Mouse (Mus musculus) stomach, embryonic 16.5 days (tissue): ENCODE measurements around the gene Pgghg. TPM values are rescaled to one million over a fixed set of nuclear protein-coding genes. Genes with fewer than 3 reads are reported as not detected.
A peak's percentile ranks its signal among the peaks of the same experiment; 100 is the strongest.

ENCODE experiments used
- ATAC-seq: fragments of 200-750 bp; cut with Nextera tagmentation; 2 replicates; pipeline ENCODE4 v1.8.0; 2017; ENCODE audit warnings: moderate number of reproducible peaks, moderate TSS enrichment; ENCODE audit not compliant: insufficient read depth, low FRiP score
- H3K27ac ChIP-seq: fragments of 300-500 bp; sonication (generic); 2 replicates; pipeline ENCODE4 v1.5.1; 2014; ENCODE audit warnings: low read length
- H3K27me3 ChIP-seq: fragments of 300-500 bp; sonication (generic); 2 replicates; pipeline ENCODE4 v1.6.1; 2014; ENCODE audit warnings: low read length, control low read depth, mixed read lengths; ENCODE audit not compliant: control insufficient read depth, insufficient read depth
- H3K36me3 ChIP-seq: fragments of 300-500 bp; sonication (generic); 2 replicates; pipeline ENCODE4 v1.6.1; 2014; ENCODE audit warnings: low read length; ENCODE audit not compliant: control insufficient read depth, insufficient read depth
- H3K4me1 ChIP-seq: fragments of 300-500 bp; sonication (generic); 2 replicates; pipeline ENCODE4 v1.6.1; 2014; ENCODE audit warnings: low read length, control low read depth, mixed read lengths; ENCODE audit not compliant: control insufficient read depth, insufficient read depth
- H3K4me2 ChIP-seq: fragments of 300-500 bp; sonication (generic); 2 replicates; pipeline ENCODE4 v1.6.1; 2014; ENCODE audit warnings: low read depth, low read length, mixed read lengths
- H3K4me3 ChIP-seq: fragments of 300-500 bp; sonication (generic); replicated peaks from 2 replicates; pipeline ENCODE4 v1.5.1; 2014; ENCODE audit warnings: mild to moderate bottlenecking, low read length
- H3K9ac ChIP-seq: fragments of 300-500 bp; sonication (generic); 2 replicates; pipeline ENCODE4 v1.6.1; 2014; ENCODE audit warnings: low read length
- H3K9me3 ChIP-seq: fragments of 300-500 bp; sonication (generic); replicated peaks from 2 replicates; pipeline ENCODE4 v1.6.1; 2016; ENCODE audit warnings: low read length, control low read depth; ENCODE audit not compliant: control insufficient read depth
- WGBS: fragments of 180-500 bp; shearing (Covaris S2); extraction: QIAGEN DNeasy Blood & Tissue Kit; methylation state at CpG from one replicate; pipeline ENCODE4 v1.1.7; 2014; 5-methylcytosine and 5-hydroxymethylcytosine counted together
- polyA plus RNA-seq: library from polyadenylated mRNA; unstranded; fragments of >200 nt; fragmentation: Nextera tagmentation; extraction: Ambion mirVana; gene quantifications from 2 replicates; pipeline ENCODE4 v1.2.1, GENCODE M21; 2015

Gene Pgghg
- polyA plus RNA-seq, 1 experiment from 2014 or later = 25.6 TPM

GRCm38 (mm10) chr7:140955758-140956555 is 14.8 kb downstream of the Pgghg start, which contains the start of the genes Gm45717 and Ifitm2:
Gene Gm45717, minus strand, starts transcription at chr7:140955937.
Gene Ifitm2, minus strand, starts transcription at chr7:140955987.
- peak within 1 kb of the TSS; percentile 92 for H3K4me2 ChIP-seq
- H3K27me3 ChIP-seq = no peaks in the 10 kb centered on the region
- peak within 1 kb of the TSS; percentile 72 for H3K4me3 ChIP-seq
- H3K9me3 ChIP-seq = no peaks in the 10 kb centered on the region
- peak; percentile 91 for ATAC-seq
- H3K27ac ChIP-seq = peak within 1 kb of the TSS; percentile 99
- no peaks in the 10 kb centered on the region; the same call in 1 of the 2 replicates for H3K36me3 ChIP-seq
- WGBS = 4% methylated on average over 11 of the region's 11 CpGs
- H3K4me1 ChIP-seq = peaks cover 45% of the 10 kb centered on the region
- H3K9ac ChIP-seq = peak within 1 kb of the TSS; percentile 84

DNA sequence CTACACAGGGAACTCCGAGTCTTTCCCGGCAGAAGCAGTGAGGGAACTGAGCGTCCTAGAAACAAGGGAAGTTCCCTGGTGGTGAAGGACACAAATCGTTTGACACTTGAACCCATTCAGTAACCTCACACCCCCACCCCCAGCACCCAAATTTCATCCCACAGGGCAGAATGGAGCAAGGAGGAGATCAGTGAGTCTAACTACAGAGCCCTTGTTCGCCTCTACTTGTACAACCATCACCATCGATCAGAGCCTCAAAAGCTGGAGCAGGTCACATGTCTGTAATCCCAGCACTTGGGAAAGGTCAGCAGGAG is 15.3 kb downstream of the Pgghg start:
- peaks cover 40% of the 10 kb centered on the region for H3K4me1 ChIP-seq
- WGBS = 27% methylated on average over 6 of the region's 6 CpGs
- no peaks in the 10 kb centered on the region for H3K27me3 ChIP-seq
- H3K9me3 ChIP-seq = no peaks in the 10 kb centered on the region
- H3K4me2 ChIP-seq = peak overlapping the region; percentile 92
- H3K9ac ChIP-seq = peak overlapping the region; percentile 61
- H3K36me3 ChIP-seq = no peaks in the 10 kb centered on the region; the same call in 1 of the 2 replicates
- peak overlapping the region; percentile 99 for H3K27ac ChIP-seq
- ATAC-seq = peak; percentile 7
- peak overlapping the region; percentile 72; the same call in 1 of the 2 replicates for H3K4me3 ChIP-seq

- no peaks in the 10 kb centered on the region for H3K36me3 ChIP-seq
- H3K27me3 ChIP-seq = no peaks in the 10 kb centered on the region
- no peak overlapping the region for H3K4me3 ChIP-seq
- 16% methylated on average over 9 of the region's 9 CpGs for WGBS
- H3K9me3 ChIP-seq = no peaks in the 10 kb centered on the region
- peaks cover 12% of the 10 kb centered on the region for H3K4me1 ChIP-seq
- H3K27ac ChIP-seq = no peak overlapping the region
- no peak overlapping the region for H3K4me2 ChIP-seq
- H3K9ac ChIP-seq = no peak overlapping the region
- no peak for ATAC-seq
Observed at GRCm38 (mm10) chr7:140959181-140959901, 18.1 kb downstream of the Pgghg start.

GRCm38 (mm10) chr7:140960026-140960425 is 18.8 kb downstream of the Pgghg start:
- Histone ChIP-seq H3K4me1 (0 out of 2 replicates have a peak, but pooled peaks cover 8% of the 10 kb centered on the region), H3K27ac (no peak overlapping the region), H3K9ac (no peak overlapping the region), H3K9me3 (no peaks in the 10 kb centered on the region), H3K36me3 (no peaks in the 10 kb centered on the region), H3K27me3 (no peaks in the 10 kb centered on the region), H3K4me2 (no peak overlapping the region), H3K4me3 (no peak overlapping the region)
- ATAC-seq = no peak
- 81% methylated on average over 5 of the region's 5 CpGs for WGBS

DNA sequence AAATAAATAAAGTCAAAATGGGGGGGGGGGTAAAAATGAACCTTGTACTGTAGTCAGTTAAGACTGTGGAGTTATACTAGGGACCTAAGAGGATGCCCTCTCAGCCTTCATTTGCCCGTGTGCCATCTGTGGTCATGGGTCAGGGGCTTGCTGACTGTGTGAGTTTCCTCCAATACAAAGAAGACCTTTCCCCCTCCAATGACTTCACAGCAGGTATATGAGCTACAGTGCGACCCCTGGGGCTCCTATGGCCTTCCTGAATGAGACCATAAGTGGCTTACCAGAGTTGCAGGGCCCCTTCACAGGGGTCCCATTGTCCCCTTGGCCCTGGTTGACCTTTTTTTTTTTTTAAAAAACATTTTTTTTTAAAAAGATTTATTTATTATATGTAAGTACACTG is 20.2 kb downstream of the Pgghg start:
- Histone ChIP-seq H3K9ac (no peak overlapping the region), H3K27me3 (no peaks in the 10 kb centered on the region), H3K4me3 (no peak overlapping the region), H3K9me3 (no peaks in the 10 kb centered on the region), H3K4me1 (0 out of 2 replicates have a peak, but pooled peaks cover 4% of the 10 kb centered on the region), H3K36me3 (no peaks in the 10 kb centered on the region), H3K4me2 (no peak overlapping the region), H3K27ac (no peak overlapping the region)
- no peak for ATAC-seq
- WGBS = 90% methylated on average over 2 of the region's 2 CpGs

- 0 out of 2 replicates have a peak, but pooled peaks cover 2% of the 10 kb centered on the region for H3K4me1 ChIP-seq
- H3K4me2 ChIP-seq = no peak overlapping the region
- no peak for ATAC-seq
- no peak overlapping the region for H3K9ac ChIP-seq
- no peak overlapping the region for H3K27ac ChIP-seq
- no peaks in the 10 kb centered on the region for H3K36me3 ChIP-seq
- WGBS = 88% methylated on average over 2 of the region's 2 CpGs
- no peak overlapping the region for H3K4me3 ChIP-seq
- H3K27me3 ChIP-seq = no peaks in the 10 kb centered on the region
- H3K9me3 ChIP-seq = no peaks in the 10 kb centered on the region
Observed at GRCm38 (mm10) chr7:140962733-140963132, 21.5 kb downstream of the Pgghg start.

GRCm38 (mm10) chr7:140966921-140967320 is 25.7 kb downstream of the Pgghg start, which contains the start of gene Ifitm1:
Gene Ifitm1, plus strand, starts transcription at chr7:140967221.
- Histone ChIP-seq H3K36me3 (no peaks in the 10 kb centered on the region), H3K4me1 (peaks cover 13% of the 10 kb centered on the region), H3K4me2 (peak within 1 kb of the TSS; percentile 50), H3K27ac (peak within 1 kb of the TSS; percentile 63), H3K4me3 (peak within 1 kb of the TSS; percentile 38), H3K9me3 (no peaks in the 10 kb centered on the region), H3K27me3 (no peaks in the 10 kb centered on the region), H3K9ac (peak within 1 kb of the TSS; percentile 36; the same call in 1 of the 2 replicates)
- no peak for ATAC-seq
- WGBS = 78% methylated on average over 4 of the region's 4 CpGs

- Histone ChIP-seq H3K4me2 (peak overlapping the region; percentile 50), H3K27ac (peak overlapping the region; percentile 63), H3K4me3 (peak overlapping the region; percentile 38), H3K27me3 (no peaks in the 10 kb centered on the region), H3K9me3 (no peaks in the 10 kb centered on the region), H3K9ac (peak overlapping the region; percentile 37; the same call in 1 of the 2 replicates), H3K36me3 (no peaks in the 10 kb centered on the region), H3K4me1 (peaks cover 16% of the 10 kb centered on the region)
- peak; percentile 77 for ATAC-seq
- 7% methylated on average over 14 of the region's 14 CpGs for WGBS
Observed at GRCm38 (mm10) chr7:140967862-140968591, 26.8 kb downstream of the Pgghg start.
